Mouse (Mus musculus) heart, adult 9 months (tissue): ENCODE data around the gene Tcf12.

Experiments
- DNase-seq, 2 experiments: peaks; one replicate each; pipeline ENCODE4 v3.0.0; 2022; ENCODE audit warnings: low spot score in 2 of 2

Tcf12 gene

GRCm38 (mm10) chr9:71982826-71983225 is 128.8 kb downstream of the Tcf12 start:
- no peak for DNase-seq

DNA sequence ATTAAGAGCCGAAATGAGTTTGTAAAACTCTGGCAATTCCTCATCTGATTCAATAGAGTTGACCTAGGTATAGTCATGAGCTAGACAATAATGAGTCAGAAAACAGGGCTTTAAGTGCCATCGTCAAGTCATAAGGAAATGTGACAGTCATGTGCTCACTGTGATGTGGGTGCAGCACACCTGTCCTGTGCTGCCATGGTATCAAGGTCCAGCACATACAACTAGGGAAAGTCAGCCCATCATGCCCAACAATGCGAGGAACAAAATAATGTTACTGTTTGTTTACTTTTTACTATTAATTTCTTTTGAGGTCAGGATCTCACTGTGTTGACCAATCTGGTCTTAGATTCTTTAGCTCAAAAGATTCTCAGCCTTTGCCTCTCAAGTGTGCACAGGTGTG is 130.6 kb downstream of the Tcf12 start:
- DNase-seq, result no peak

DNA sequence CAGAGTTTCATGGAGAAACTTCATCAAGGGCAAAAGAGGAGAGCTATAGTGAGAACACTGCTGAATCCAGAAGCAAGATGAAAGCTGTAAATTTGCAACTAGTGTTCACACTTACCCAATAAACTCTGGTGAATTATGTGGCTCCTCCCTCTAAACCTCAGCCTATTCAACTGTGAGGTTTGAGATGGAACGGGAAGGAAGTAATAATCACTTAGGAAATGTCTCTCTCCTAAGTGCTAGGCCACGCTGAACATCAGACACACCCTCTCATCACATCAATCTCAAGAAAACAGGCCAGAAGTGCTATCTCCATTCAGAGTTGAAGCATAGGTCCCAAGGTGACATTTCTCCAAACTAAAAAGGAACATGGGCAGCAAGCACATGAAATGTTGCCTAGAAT is 131.1 kb downstream of the Tcf12 start:
- DNase-seq, result no peak

- DNase-seq, result no peak
These were observed 132.8 kb downstream of the Tcf12 start for GRCm38 (mm10) chr9:71978886-71979285.

DNA sequence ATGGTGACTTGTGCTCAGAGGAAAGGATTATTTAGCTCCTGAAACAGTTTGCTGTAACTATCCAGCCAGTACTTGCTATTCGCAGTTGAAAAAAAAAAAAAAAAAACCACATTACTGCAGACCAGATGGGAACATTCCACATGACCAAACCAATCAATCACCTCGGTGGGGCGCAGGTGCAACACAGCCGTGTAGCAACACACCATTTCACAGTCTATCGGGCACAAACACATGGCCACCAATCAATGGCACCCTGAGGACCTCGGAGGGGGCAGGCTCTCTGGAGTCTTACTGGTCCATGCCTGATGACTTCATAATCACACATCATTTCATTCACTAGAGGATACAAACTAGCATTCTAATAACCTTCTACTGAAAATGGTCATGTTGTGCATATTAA is 135.6 kb downstream of the Tcf12 start:
- DNase-seq, result no peak

DNA sequence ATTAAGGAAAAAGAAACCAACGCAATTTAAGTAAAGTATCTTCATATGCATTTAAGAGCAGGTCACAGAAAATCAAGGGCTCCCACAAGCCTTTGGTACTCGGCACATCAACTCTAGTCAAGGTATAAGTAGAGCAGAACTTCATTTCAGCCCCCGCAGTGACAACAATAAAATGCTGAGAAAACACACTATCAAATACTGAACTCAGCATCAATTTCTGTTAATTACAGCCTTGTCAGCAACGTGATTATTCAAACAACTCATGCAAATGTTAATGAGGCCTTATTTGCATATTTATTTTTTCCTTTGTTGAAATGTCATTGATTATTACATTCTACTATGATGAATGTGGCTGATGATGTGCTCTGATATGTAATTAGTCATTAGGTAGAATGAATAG is 136.5 kb downstream of the Tcf12 start:
- no peak for DNase-seq

DNA sequence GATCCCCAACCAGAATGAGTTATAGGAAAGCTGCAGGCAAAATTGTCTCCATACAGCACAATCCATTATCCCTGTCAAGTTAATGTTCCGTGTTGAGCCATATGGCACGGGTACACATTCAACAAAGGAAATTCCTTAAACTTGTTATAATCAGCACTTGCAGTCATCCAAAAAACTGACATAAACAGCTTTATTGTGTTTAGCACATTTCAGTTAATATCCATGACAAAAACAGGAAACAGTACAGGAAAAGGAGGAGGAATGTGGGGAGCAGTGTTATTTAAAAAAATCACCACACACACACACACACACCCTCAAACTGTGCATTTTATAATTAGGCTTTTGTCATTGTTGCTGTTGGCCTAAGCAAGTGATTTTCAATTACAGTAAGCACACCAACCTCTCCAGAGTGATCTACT is 137.1 kb downstream of the Tcf12 start:
- peak in 1 of 2 experiments; percentile 33 for DNase-seq

DNA sequence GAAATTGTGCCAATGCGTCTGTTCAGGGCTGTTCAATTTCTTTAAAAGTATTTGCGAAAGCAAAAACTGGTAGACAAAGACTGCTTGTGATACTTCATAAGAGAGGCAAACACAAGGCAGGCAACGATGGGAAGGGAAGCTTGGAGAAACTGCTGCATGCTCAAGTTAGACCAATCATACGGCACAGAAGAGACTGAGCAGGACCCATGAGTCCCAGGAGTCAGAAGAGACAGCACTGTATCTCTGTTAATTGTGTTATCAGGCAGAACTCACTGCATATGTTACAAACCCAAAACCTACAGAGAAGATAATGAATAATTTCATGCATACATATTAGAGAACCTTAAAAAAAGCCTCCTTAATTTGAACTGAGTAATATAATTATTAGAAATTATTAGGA is 147.6 kb downstream of the Tcf12 start:
- no peak for DNase-seq

- DNase-seq, result no peak
These were observed 151.7 kb downstream of the Tcf12 start for GRCm38 (mm10) chr9:71960026-71960396.

DNA sequence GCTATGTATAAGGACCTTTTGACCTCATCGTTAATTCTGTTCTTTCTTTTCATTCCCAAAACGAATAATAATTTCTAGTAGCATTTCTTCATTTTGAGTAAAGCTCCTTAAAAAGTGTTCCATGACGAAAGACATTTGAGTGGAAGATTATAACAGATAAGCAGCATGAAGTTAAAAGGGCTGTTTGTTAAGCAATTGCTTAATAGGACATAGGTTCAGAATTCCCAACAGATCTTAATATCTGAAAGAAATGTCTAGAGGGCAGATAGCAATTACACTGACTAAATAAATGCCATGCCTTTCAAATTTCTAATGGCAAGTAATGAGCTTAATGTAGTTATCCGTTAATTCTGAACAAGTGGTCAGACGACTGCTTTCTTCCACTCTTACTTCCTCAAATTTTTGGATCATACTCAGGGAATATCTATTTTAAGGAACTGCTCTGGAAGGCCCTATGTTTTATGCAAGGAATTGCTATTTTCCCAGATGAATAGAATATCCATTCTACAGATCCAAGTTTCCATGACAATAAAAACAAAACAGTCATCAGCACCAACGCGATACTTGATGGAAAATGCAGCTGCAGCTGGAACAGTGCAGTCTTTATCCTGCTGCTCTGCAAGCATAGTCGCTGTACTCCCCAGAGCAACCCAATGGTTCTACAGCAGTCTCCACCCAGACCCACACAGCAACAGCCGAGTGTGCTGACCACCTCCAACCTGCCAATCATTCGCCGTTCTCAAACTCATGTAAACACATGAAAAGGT is 152.2 kb downstream of the Tcf12 start:
- DNase-seq, result peak; percentile 68 to 83

- no peak for DNase-seq
These were observed 158.5 kb downstream of the Tcf12 start for GRCm38 (mm10) chr9:71953217-71953616.

- DNase-seq, result no peak
These were observed 159.0 kb downstream of the Tcf12 start for GRCm38 (mm10) chr9:71952621-71953076.

DNA sequence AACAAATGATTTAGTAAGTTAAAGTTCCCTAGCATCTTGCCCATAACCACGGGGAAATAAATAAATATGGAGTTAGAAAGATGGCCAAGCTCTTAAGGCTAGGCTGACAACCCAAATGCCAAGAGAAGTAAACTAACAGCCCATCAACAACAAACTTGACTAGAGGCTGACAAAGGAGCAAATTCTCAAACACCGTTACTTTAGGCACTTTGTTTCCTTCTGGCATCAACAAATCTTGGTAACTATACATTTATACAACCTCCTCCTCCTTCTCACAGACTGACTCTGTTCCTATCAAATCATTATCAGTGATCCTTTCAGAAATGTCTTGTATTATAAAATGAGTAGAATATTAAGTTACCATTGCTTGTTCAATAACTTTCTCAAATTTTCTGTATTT is 159.7 kb downstream of the Tcf12 start:
- DNase-seq, result no peak

- no peak for DNase-seq
These were observed 160.3 kb downstream of the Tcf12 start for GRCm38 (mm10) chr9:71951341-71951740.

GRCm38 (mm10) chr9:71944801-71945200 is 166.9 kb downstream of the Tcf12 start:
- no peak for DNase-seq

GRCm38 (mm10) chr9:71942424-71942823 is 169.2 kb downstream of the Tcf12 start:
- DNase-seq, result no peak

- DNase-seq, result no peak
These were observed 171.7 kb downstream of the Tcf12 start for GRCm38 (mm10) chr9:71940016-71940415.

DNA sequence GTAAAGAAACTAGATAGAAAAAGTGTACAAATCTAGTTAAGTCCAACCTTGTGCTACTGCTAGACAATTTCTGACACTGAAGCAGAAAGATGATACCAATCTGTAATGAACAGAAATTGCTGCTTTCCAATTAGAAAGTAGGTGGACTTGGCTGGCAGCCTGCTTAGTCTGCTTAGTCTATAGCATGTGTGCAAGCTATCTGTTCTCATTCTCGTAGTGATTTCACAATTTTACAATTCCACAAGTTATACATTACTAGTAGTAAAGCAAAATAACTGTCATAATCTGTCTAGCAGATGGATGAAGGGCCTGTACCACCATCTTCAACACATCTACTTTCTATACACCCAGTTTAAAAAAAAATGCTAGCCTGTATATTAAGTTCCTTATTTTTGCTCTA is 175.5 kb downstream of the Tcf12 start:
- DNase-seq, result no peak

GRCm38 (mm10) chr9:71934833-71935232 is 176.8 kb downstream of the Tcf12 start:
- DNase-seq, result peak in 1 of 2 experiments; percentile 25

DNA sequence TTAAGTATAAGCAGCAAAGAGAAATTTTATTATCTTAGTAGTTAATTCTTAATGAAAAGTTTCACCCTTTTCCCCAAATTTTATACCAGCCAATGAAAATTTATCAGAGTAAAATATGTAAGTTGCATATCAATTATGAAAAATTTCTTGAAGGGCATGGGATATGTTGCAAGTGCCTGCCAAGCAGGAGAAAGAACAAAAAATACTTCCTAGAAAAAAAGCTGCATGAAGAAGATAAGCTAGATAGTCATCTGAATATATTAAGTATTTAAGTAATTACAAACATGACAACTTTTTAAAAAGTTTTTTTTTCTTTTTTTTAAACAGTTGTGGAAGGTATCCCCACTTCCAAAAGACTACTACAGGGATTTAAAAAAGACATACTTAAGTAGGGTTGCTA is 179.7 kb downstream of the Tcf12 start:
- no peak for DNase-seq

DNA sequence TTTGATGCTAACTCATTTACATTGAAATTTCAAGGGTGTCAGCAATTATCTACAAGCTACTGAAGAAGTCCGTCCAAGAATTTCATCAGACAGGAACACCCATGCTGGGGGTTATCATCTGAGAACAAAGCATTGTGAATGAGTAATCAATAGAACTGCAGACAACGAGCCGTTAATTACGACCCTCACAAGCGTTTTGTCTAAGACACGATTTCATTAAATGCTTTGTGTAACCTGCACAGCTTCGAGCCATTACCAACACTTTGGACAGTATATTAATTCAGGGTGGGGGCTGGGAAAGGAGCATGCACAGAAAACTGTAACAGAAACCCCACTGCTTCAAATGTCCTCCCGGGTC is 180.3 kb downstream of the Tcf12 start:
- no peak for DNase-seq

DNA sequence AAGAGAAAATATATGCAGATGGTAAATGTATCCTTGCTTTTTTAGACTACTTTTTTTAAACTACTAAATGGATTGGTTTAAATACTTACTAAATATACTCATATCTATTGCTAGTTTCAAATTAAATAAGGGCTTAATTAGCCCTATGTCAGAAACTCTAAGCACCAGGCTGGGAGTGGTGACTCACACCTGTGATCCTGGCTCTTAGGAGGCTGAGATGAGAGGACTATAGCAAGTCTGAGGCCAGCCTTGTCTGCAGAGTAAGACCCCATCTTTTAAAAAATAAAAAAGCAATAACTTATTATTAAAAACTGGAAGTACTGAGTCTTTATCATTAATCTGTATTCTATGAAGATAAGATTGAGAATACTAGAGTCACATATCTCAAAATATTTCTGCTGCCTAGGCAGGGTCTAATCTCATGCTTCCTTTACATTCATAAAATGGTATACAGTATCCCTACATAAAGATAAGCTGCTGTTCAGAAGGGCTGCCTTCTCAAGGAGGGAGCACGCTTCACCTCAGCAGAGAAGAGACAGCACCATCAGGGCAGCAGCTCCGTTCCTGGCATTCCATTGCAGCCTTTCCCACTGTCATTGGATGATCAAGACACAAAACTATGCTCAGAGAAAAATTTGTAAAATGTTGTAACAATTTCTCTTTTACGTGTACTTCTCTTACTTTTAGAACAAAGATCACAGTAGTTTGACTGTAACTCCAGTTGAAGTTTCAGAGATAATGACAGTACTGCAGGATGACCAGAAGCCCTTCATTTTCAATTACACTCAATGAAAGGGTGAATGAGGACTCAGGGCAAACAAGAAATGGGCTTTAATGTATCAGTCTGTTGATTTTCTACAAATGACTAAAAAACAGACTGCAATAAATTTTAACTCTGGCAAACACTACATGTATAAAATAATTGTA is 181.0 kb downstream of the Tcf12 start:
- no peak for DNase-seq

- DNase-seq, result no peak
These were observed 195.1 kb downstream of the Tcf12 start for GRCm38 (mm10) chr9:71916662-71916953.
